Mouse (Mus musculus): ENCODE data around the gene Gm45521. TPM values are rescaled to one million over a fixed set of nuclear protein-coding genes. Genes with fewer than 3 reads are reported as not detected.
"Not testable (repeated sequence)": the region's sequence is repeated elsewhere in the genome, so short reads cannot be mapped to it uniquely, and the experiment has no call there.

Gm45521 gene
- polyA plus RNA-seq, 1 experiment from 2014 or later, result not detected

DNA sequence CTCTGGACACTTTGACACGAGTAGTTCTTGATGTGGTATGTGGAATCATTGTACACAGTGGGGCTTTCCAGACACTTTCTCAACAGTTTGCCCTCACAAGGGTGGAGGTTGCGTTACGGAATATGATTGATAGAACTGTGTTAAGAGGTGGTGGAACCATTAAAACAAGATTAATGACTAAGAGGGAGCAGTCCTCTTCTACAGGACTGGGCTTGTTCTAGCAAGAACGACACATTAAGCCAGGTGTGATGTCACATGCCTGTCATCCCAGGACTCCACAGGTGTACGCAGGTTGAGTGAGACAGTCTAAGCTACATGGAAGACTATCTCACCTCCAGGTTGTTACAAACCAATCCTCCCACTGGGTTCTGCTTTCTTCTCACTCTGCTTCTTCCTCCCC is 42.3 kb downstream of the Gm45521 start:
- 70% methylated on average over 5 of the region's 5 CpGs for WGBS
- Histone ChIP-seq H3K27me3 (peaks cover 49% of the 10 kb centered on the region), H3K9me3 (no peaks in the 10 kb centered on the region), H3K4me3 (replicated peaks) (no peak overlapping the region), H3K9ac (replicated peaks) (no peak overlapping the region), H3K4me2 (no peak overlapping the region), H3K36me3 (no peaks in the 10 kb centered on the region), H3K4me1 (replicated peaks) (peaks cover 24% of the 10 kb centered on the region), H3K27ac (no peak overlapping the region)
- no peak for ATAC-seq (ENCODE audit: insufficient number of reproducible peaks, insufficient read depth, low FRiP score, low TSS enrichment, low read depth)

DNA sequence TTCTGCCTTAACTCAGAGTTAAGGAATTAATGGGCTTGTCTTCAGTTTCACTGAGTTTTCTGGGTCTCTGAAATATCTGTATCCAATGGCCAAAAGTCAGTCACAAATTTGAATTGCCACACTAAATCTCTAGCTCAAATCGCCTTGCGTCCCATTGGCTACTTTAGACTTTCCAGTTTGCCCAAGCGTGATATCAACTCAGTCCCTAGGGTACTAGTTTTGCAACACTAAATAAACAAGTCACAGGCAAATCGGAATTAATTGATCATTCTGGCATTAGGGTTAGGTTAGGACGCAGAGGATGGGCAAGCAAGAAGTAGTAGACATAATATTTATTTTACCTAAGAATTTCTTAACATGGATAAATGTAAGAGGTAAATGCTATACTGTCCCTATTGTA is 43.2 kb downstream of the Gm45521 start:
- H3K9me3 ChIP-seq, result no peaks in the 10 kb centered on the region
- H3K4me2 ChIP-seq, result no peak overlapping the region
- peaks cover 51% of the 10 kb centered on the region for H3K27me3 ChIP-seq
- H3K27ac ChIP-seq, result no peak overlapping the region
- H3K36me3 ChIP-seq, result no peaks in the 10 kb centered on the region
- ATAC-seq (ENCODE audit: insufficient number of reproducible peaks, insufficient read depth, low FRiP score, low TSS enrichment, low read depth), result no peak
- no peak overlapping the region for H3K4me3 ChIP-seq (replicated peaks)
- H3K9ac ChIP-seq (replicated peaks), result no peak overlapping the region
- H3K4me1 ChIP-seq (replicated peaks), result peaks cover 26% of the 10 kb centered on the region
- 86% methylated on average over 5 of the region's 5 CpGs for WGBS

DNA sequence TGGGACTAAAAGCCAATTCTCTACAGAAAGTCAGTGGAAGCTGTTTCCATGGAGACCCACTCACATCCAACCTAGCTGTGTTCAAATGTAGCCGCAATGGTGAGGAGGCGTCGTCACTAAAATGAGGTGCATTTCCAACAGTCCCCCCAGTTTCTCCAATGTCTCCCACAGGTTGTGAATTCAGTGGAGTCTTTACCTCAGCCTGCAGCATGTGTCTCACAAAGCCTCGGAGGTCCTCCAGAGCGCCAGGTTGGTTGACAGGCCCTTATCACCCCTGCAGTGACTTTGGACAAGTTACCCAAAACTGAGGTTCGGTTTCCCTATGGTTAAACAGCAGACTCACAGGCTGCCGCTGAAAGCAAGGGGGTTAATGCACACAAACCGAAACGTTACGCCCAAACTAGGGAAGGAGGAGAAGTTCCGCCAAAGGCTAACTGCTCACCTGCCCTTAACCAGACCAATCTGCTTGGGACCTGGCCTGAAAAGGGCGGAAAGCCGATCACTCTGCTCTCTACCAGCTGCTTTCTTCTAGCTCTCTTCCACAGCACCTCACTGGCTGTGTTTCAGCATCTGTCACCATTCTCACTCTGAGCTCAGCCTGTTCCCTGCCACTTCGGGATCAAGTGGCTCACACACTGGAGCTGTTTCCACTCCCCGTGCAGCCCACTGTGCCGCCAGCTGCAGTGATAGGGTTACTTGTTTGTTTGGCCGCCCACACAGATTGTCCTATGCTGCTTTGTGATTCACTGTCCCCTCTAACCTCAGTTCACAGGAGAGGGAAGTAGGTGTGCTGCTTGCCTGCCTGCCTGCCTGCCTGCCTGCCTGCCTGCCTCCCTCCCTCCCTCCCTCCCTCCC is 44.0 kb downstream of the Gm45521 start:
- peaks cover 46% of the 10 kb centered on the region for H3K27me3 ChIP-seq
- no peak overlapping the region; the same call in 1 of the 2 replicates for H3K4me3 ChIP-seq (replicated peaks)
- H3K4me2 ChIP-seq, result peak overlapping the region; percentile 13; the same call in 1 of the 2 replicates
- H3K9ac ChIP-seq (replicated peaks), result peak overlapping the region; percentile 42; the same call in 1 of the 2 replicates
- no peaks in the 10 kb centered on the region for H3K9me3 ChIP-seq
- ATAC-seq (ENCODE audit: insufficient number of reproducible peaks, insufficient read depth, low FRiP score, low TSS enrichment, low read depth), result no peak
- H3K4me1 ChIP-seq (replicated peaks), result peaks cover 26% of the 10 kb centered on the region
- 20% methylated on average over 17 of the region's 17 CpGs for WGBS
- H3K27ac ChIP-seq, result no peak overlapping the region
- H3K36me3 ChIP-seq, result no peaks in the 10 kb centered on the region

DNA sequence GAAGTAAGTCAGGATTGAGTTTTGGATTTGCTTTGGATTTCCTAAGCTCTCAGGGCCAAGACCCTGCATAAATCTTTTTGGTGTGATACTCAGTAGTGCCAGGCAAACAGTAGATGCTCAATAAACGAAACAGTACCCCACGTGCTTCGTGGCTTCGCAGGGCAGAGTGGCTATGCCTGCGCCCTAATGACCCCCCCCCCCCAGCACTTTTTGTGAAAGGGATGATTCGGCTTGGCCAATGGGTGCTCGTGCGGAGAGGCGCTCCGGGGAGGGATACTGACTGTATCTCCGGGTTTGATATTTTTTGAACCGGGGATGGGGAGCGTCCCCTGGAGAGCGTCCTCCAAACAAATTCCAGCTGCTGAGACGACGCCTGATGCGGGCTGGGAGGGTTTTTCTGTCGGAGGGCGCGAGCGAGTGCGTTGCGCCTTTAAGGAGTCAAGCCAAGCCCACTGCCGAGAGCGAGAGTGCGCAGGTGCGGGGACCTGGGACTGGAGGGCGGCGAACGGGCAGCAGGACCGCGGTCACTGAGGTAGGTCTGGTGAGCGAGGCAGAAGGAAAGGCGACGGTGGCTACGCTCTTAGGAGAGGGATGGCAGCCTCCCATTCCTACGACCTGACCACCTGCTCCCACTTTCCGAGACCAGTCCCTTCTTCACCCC is 45.5 kb downstream of the Gm45521 start, which contains the start of gene Abhd6:
Gene Abhd6, plus strand, starts transcription at position 471 of the 661 bp plus-strand sequence.
- Histone ChIP-seq H3K4me3 (replicated peaks) (peak within 1 kb of the TSS; percentile 55), H3K4me1 (replicated peaks) (peaks cover 34% of the 10 kb centered on the region), H3K27ac (peak within 1 kb of the TSS; percentile 73; the same call in 1 of the 2 replicates), H3K4me2 (peak within 1 kb of the TSS; percentile 77), H3K27me3 (peaks cover 46% of the 10 kb centered on the region), H3K9ac (replicated peaks) (peak within 1 kb of the TSS; percentile 61), H3K36me3 (no peaks in the 10 kb centered on the region), H3K9me3 (no peaks in the 10 kb centered on the region)
- 2% methylated on average over 38 of the region's 38 CpGs for WGBS
- peak; percentile 57 for ATAC-seq (ENCODE audit: insufficient number of reproducible peaks, insufficient read depth, low FRiP score, low TSS enrichment, low read depth)

DNA sequence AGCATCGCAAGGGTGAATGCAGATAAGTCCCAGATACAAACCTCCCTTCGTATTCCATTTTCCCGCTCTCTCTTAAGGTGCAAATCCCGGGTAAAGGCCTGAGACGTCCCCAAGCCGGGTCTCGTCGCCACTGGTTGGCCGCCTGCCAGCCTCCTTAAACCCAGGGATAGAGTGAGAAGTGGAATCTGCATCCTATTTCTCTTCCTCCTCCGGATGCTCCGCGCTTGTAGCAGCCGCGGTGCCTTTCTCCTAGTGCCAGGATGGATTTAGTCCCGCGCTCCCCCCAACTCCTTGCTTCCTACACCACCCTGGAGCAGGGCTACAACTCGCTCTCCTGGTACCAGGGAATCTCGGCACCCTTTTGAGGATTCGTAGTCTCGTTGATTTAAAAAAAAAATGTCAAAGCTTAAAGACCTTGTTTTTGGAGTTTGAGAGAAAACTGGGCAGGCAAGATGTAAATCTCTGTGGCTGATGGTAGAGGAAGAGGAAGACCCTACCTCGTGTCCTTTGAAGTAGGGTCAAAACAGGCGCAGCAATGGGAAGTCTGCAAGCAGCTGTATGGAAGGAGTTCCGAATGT is 46.1 kb downstream of the Gm45521 start:
- peak overlapping the region; percentile 77 for H3K4me2 ChIP-seq
- H3K27ac ChIP-seq, result peak overlapping the region; percentile 73; the same call in 1 of the 2 replicates
- H3K4me3 ChIP-seq (replicated peaks), result peak overlapping the region; percentile 55
- no peaks in the 10 kb centered on the region for H3K36me3 ChIP-seq
- under 1% methylated on average over 23 of the region's 23 CpGs for WGBS
- H3K4me1 ChIP-seq (replicated peaks), result peaks cover 41% of the 10 kb centered on the region
- peak overlapping the region; percentile 61 for H3K9ac ChIP-seq (replicated peaks)
- no peak; the same call in 1 of the 2 replicates for ATAC-seq (ENCODE audit: insufficient number of reproducible peaks, insufficient read depth, low FRiP score, low TSS enrichment, low read depth)
- no peaks in the 10 kb centered on the region for H3K9me3 ChIP-seq
- peaks cover 46% of the 10 kb centered on the region for H3K27me3 ChIP-seq

DNA sequence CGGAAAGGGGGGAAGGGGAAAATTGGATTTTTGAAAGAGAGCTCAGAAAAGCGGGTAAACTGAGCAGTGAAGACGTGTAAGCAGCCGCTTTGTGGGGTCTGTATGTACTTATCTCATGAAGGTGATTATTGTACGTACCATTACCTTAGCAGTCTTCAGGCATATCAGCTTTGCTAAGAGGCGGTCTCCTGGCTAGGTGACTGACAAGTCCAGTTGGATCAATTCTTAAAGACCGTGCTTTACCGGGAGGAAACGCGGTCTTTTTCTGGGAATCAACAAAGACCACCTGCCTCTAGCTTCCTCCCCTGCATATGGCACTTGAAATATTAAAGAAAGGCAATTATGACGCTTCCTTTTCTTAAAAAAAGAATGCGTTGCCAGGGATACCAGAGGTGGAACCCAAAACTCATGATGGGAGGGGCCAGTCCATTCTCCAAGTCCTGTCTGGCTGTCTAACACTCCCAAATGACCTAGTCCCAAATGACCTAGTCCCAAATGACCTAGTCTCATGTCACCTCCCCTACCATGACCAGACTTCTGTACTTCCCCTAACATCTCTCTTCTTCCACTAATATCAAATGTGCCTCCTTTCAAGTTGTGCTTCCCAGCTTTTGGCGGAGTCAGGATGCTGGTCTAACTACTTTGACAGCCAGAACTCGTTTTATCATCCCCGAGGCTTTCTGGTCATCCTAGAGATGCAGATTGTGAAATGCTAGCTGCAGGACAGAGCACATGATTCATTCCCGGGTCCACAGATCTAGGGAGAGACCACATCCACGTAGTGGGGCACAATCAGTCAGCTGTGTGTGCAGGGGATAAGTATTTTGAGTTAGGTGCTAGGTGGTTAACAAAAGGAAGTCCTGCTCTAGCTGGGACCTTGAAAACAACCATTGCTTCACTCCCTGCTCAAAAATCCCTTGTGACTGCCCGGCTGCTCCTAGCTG is 46.9 kb downstream of the Gm45521 start:
- 50% methylated on average over 18 of the region's 18 CpGs for WGBS
- Histone ChIP-seq H3K36me3 (no peaks in the 10 kb centered on the region), H3K9ac (replicated peaks) (peak overlapping the region; percentile 61)

DNA sequence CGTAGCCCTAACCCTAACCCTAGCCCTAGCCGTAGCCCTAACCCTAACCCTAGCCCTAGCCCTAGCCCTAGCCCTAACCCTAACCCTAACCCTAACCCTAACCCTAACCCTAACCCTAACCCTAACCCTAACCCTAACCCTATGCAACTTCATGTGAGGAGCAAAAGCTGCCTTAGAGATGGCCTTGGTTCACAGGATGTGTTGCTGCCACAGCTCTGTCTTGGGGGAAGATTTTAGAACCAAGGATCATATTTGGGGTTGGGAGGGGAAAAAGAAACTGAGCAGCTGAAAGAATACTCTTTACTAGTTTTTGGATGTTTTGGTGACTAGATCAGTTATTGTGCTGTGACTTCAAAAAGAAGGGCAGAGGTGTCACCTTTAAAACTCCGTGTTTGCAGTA is 49.0 kb downstream of the Gm45521 start:
- Histone ChIP-seq H3K27me3 (peaks cover 21% of the 10 kb centered on the region), H3K4me1 (replicated peaks) (peaks cover 55% of the 10 kb centered on the region)
- not testable (repeated sequence) for H3K27ac ChIP-seq; ATAC-seq (ENCODE audit: insufficient number of reproducible peaks, insufficient read depth, low FRiP score, low TSS enrichment, low read depth); H3K36me3 ChIP-seq; H3K4me3 ChIP-seq (replicated peaks); H3K9ac ChIP-seq (replicated peaks); H3K9me3 ChIP-seq; H3K4me2 ChIP-seq
- 59% methylated on average over 3 of the region's 3 CpGs for WGBS

More for the DNA sequence above, 46.9 kb downstream of the Gm45521 start:
- ATAC-seq (ENCODE audit: insufficient number of reproducible peaks, insufficient read depth, low FRiP score, low TSS enrichment, low read depth), result no peak
- Histone ChIP-seq H3K27ac (no peak overlapping the region), H3K4me2 (peak overlapping the region; percentile 77), H3K9me3 (no peaks in the 10 kb centered on the region), H3K4me3 (replicated peaks) (peak overlapping the region; percentile 55), H3K4me1 (replicated peaks) (peaks cover 49% of the 10 kb centered on the region), H3K27me3 (peaks cover 41% of the 10 kb centered on the region)

DNA sequence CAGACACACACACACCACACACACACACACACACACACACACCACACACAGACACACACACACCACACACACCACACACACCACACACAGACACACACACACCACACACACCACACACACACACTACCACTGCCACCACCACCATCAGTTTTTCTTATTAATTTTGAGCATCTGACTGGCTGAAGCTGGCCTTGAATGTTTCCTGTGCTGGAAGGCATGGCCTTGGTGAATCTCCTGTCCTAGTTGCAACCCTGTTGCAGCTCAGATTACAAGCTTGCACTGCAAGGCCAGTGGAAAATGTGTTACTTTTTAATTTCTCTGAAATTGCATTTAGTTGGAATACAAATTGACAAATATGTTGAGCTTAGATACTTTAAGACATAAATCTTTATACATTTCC is 50.0 kb downstream of the Gm45521 start:
- ATAC-seq (ENCODE audit: insufficient number of reproducible peaks, insufficient read depth, low FRiP score, low TSS enrichment, low read depth), result peak; percentile 44
- no peak overlapping the region for H3K4me3 ChIP-seq (replicated peaks)
- no peak overlapping the region for H3K4me2 ChIP-seq
- H3K27me3 ChIP-seq, result peaks cover 11% of the 10 kb centered on the region
- H3K36me3 ChIP-seq, result no peaks in the 10 kb centered on the region
- no peak overlapping the region for H3K9ac ChIP-seq (replicated peaks)
- H3K9me3 ChIP-seq, result no peaks in the 10 kb centered on the region
- H3K27ac ChIP-seq, result peak overlapping the region; percentile 76
- peaks cover 48% of the 10 kb centered on the region for H3K4me1 ChIP-seq (replicated peaks)

DNA sequence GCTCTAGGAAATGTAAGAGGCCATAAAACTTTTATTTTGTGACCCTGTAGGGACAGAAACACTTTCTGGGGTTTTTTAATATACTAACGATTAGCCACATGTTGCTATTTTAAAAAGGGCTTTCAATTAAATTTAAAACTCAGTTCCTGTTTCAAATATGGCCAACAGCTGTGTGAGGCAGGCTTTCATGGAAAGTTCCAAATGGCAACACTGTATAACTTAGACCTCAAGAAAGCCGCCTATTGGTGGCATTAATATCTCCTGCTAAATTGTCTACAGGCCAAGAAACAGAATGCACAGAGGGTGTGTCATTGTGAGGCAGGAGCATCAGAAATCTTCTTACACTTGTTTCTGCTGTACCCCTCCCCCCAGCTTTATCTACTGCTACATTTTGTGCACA is 50.4 kb downstream of the Gm45521 start:
- peak overlapping the region; percentile 72 for H3K27ac ChIP-seq
- H3K4me2 ChIP-seq, result no peak overlapping the region
- no peaks in the 10 kb centered on the region for H3K9me3 ChIP-seq
- H3K27me3 ChIP-seq, result peaks cover 7% of the 10 kb centered on the region; the same call in 1 of the 2 replicates
- ATAC-seq (ENCODE audit: insufficient number of reproducible peaks, insufficient read depth, low FRiP score, low TSS enrichment, low read depth), result peak; percentile 68
- 22% methylated on average over 2 of the region's 2 CpGs for WGBS
- peaks cover 46% of the 10 kb centered on the region for H3K4me1 ChIP-seq (replicated peaks)
- no peak overlapping the region for H3K9ac ChIP-seq (replicated peaks)
- no peak overlapping the region for H3K4me3 ChIP-seq (replicated peaks)
- no peaks in the 10 kb centered on the region for H3K36me3 ChIP-seq

DNA sequence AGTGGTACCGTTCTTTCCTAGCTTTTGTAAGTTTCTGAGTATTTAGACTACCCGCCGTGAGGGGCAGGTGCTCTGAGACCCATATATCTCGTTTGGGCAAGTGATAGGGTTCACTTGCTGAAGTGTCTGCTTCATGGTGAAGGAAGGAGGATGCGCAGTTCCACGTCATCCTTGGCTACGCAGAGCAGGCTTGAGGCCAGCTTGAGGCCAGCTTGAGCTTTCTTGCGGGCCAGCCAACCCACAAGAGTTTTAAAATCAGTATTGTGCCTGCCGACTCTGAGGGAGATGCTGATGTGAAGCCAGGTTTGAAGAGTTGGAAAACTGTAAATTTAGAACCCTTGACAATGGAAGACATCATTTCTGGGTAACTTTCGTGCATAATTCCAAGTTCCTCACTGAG is 50.8 kb downstream of the Gm45521 start:
- no peaks in the 10 kb centered on the region for H3K36me3 ChIP-seq
- no peaks in the 10 kb centered on the region for H3K9me3 ChIP-seq
- no peak; the same call in 1 of the 2 replicates for ATAC-seq (ENCODE audit: insufficient number of reproducible peaks, insufficient read depth, low FRiP score, low TSS enrichment, low read depth)
- H3K4me1 ChIP-seq (replicated peaks), result peaks cover 49% of the 10 kb centered on the region
- no peak overlapping the region for H3K4me2 ChIP-seq
- H3K27me3 ChIP-seq, result peaks cover 6% of the 10 kb centered on the region; the same call in 1 of the 2 replicates
- no peak overlapping the region for H3K4me3 ChIP-seq (replicated peaks)
- H3K27ac ChIP-seq, result peak overlapping the region; percentile 72
- WGBS, result 74% methylated on average over 10 of the region's 10 CpGs
- no peak overlapping the region for H3K9ac ChIP-seq (replicated peaks)

Measured in limb, embryonic 12.5 days (tissue).